Mouse (Mus musculus): ENCODE measurements at regions not wholly inside any gene's neighbourhood (a gene's known extent, or its start where the extent isn't known, plus 50 kb on each side); places are given as distances from the start of the nearest gene placed in this dataset.

GRCm38 (mm10) chr13:52190256-52190655, 340.8 kb downstream of the Diras2 start:
- no peak for TF ChIP-seq CTCF (IDR thresholded peaks at IDR 0.05; ENCODE audit: borderline replicate concordance, insufficient read depth, low read depth, low read length)
- no peak for TF ChIP-seq POLR2A (IDR thresholded peaks at IDR 0.05; ENCODE audit: borderline replicate concordance, insufficient read depth, low read length)
